25 mouse cellular contexts compared by ENCODE assay signal in genomic region chr4:42902730-42903129, GRCm38 (mm10). TPM values are rescaled to one million over a fixed set of nuclear protein-coding genes. Genes with fewer than 3 reads are reported as not detected.
DNase-seq lines count a peak whose midpoint lies in the region; ATAC-seq lines count a peak whose summit lies in the region.
"Had no signal": no experiment of that assay in that cellular context is flagged by ENCODE, and none has a peak within 500 bp of the region (broad histone marks: within the 10 kb centered on the region; RNA-seq: fewer than 3 reads in every experiment).

No protein-coding gene starts in this region.

- H3K9me3 ChIP-seq in midbrain, embryonic 11.5 days (ENCODE audit: control insufficient read depth, low read length): no peaks in the 10 kb centered on the region
- no peaks in the 10 kb centered on the region for H3K9me3 ChIP-seq in midbrain, embryonic 16.5 days (replicated peaks; ENCODE audit: control insufficient read depth, low read length, poor library complexity, severe bottlenecking)
- H3K9me3 ChIP-seq: embryonic facial prominence, embryonic 15.5 days; forebrain, embryonic 10.5 days; heart, embryonic 15.5 days; hindbrain, embryonic 10.5 days had no signal

- peak; percentile 18 for DNase-seq in cerebellum, adult 11-12 months
- no peak for DNase-seq in cerebellum, postnatal 36 days
- DNase-seq in heart, adult 11 months: peak; percentile 54
- DNase-seq in heart, postnatal 4 days: no peak
- peak; percentile 61 for DNase-seq in midbrain, embryonic 11.5 days (ENCODE audit: low spot score, missing footprints)
- DNase-seq in retina, postnatal 1 day: no peak
- DNase-seq: gastrocnemius, postnatal 25 days; kidney, adult 11 months had no signal

- H3K4me3 ChIP-seq in midbrain, embryonic 11.5 days (ENCODE audit: low read depth, low read length): no peak overlapping the region
- no peak overlapping the region for H3K4me3 ChIP-seq in midbrain, embryonic 16.5 days (ENCODE audit: low read depth, low read length)
- H3K4me3 ChIP-seq: embryonic facial prominence, embryonic 15.5 days; erythroblast, embryonic 14.5 days; forebrain, embryonic 10.5 days; gastrocnemius, adult 2 months; heart, embryonic 15.5 days; hindbrain, embryonic 10.5 days had no signal

- H3K36me3 ChIP-seq in midbrain, embryonic 11.5 days (ENCODE audit: control insufficient read depth, insufficient read depth, low read length): no peaks in the 10 kb centered on the region
- H3K36me3 ChIP-seq in midbrain, embryonic 16.5 days (ENCODE audit: control insufficient read depth, insufficient read depth, low read length): no peaks in the 10 kb centered on the region
- H3K36me3 ChIP-seq: embryonic facial prominence, embryonic 15.5 days; forebrain, embryonic 10.5 days; heart, embryonic 15.5 days; hindbrain, embryonic 10.5 days had no signal

- no peaks in the 10 kb centered on the region for H3K27me3 ChIP-seq in midbrain, embryonic 11.5 days (ENCODE audit: control insufficient read depth, insufficient read depth, low read length)
- no peaks in the 10 kb centered on the region for H3K27me3 ChIP-seq in midbrain, embryonic 16.5 days (ENCODE audit: control insufficient read depth, insufficient read depth, low read depth, low read length)
- H3K27me3 ChIP-seq: embryonic facial prominence, embryonic 15.5 days had no signal

- 91% methylated on average over 5 of the region's 5 CpGs for WGBS in midbrain, embryonic 11.5 days
- WGBS in midbrain, embryonic 16.5 days: 92% methylated on average over 5 of the region's 5 CpGs

- ATAC-seq in midbrain, embryonic 11.5 days (ENCODE audit: low FRiP score): no peak
- ATAC-seq in midbrain, embryonic 16.5 days: no peak
- ATAC-seq: forebrain, embryonic 14.5 days had no signal

- no peak overlapping the region for H3K9ac ChIP-seq in midbrain, embryonic 11.5 days (ENCODE audit: low read length)
- no peak overlapping the region for H3K9ac ChIP-seq in midbrain, embryonic 16.5 days (ENCODE audit: low read depth, low read length)
- H3K9ac ChIP-seq: embryonic facial prominence, embryonic 15.5 days; heart, embryonic 15.5 days; hindbrain, embryonic 14.5 days had no signal

- no peak overlapping the region for H3K4me2 ChIP-seq in midbrain, embryonic 11.5 days
- H3K4me2 ChIP-seq in midbrain, embryonic 16.5 days (ENCODE audit: low read length): no peak overlapping the region
- H3K4me2 ChIP-seq: embryonic facial prominence, embryonic 15.5 days; heart, embryonic 11.5 days; heart, embryonic 15.5 days; hindbrain, embryonic 14.5 days had no signal

- H3K27ac ChIP-seq in midbrain, embryonic 11.5 days (ENCODE audit: low read depth, low read length): no peak overlapping the region
- H3K27ac ChIP-seq in midbrain, embryonic 16.5 days (ENCODE audit: low read length): no peak overlapping the region
- H3K27ac ChIP-seq: embryonic facial prominence, embryonic 15.5 days; forebrain, embryonic 10.5 days; gastrocnemius, adult 2 months; heart, embryonic 15.5 days; hindbrain, embryonic 10.5 days; hindbrain, embryonic 14.5 days had no signal

- no peaks in the 10 kb centered on the region for H3K4me1 ChIP-seq in midbrain, embryonic 11.5 days (ENCODE audit: control insufficient read depth, insufficient read depth, low read length)
- no peaks in the 10 kb centered on the region for H3K4me1 ChIP-seq in midbrain, embryonic 16.5 days (ENCODE audit: control insufficient read depth, insufficient read depth, low read length)
- H3K4me1 ChIP-seq: embryonic facial prominence, embryonic 15.5 days; heart, embryonic 15.5 days had no signal

RNA-seq across cellular contexts. Expression of gene Phf24, which starts 13.7 kb away (rescaled TPM):
- 10 to 100 TPM; 15.2 to 23.1 TPM for total RNA-seq in heart, postnatal 4 days (2021)
- 2.2 and 2.9 TPM in 2 replicates for polyA plus RNA-seq in midbrain, embryonic 11.5 days (2014; fragmentation: Nextera tagmentation; extraction: Ambion mirVana)
- 44.1 and 45.8 TPM in 2 replicates for polyA plus RNA-seq in midbrain, embryonic 16.5 days (2015; fragmentation: Nextera tagmentation; extraction: Ambion mirVana)
- polyA plus RNA-seq: C2C12; erythroblast, embryonic 14.5 days had no signal

RNA-seq across cellular contexts. Expression of gene Fam205c, which starts 28.7 kb away (rescaled TPM):
- total RNA-seq in heart, postnatal 4 days (2021): 1 to 10 TPM; 1.3 TPM
- 0.40 and 0.87 TPM in 2 replicates for polyA plus RNA-seq in midbrain, embryonic 11.5 days (2014; fragmentation: Nextera tagmentation; extraction: Ambion mirVana)
- polyA plus RNA-seq in midbrain, embryonic 16.5 days (2015; fragmentation: Nextera tagmentation; extraction: Ambion mirVana): 2.0 and 2.3 TPM in 2 replicates
- total RNA-seq: adrenal gland, postnatal 10 days; adrenal gland, postnatal 4 days; granulocyte monocyte progenitor cell, adult 5-6 weeks; MEL had no signal
- polyA plus RNA-seq: C2C12; embryonic facial prominence, embryonic 11.5 days; erythroblast, embryonic 14.5 days had no signal

RNA-seq across cellular contexts. Expression of gene Gm12394, which starts 46.2 kb away (rescaled TPM):
- total RNA-seq in heart, postnatal 4 days (2021): not detected
- 0.57 and 0.66 TPM in 2 replicates for polyA plus RNA-seq in midbrain, embryonic 11.5 days (2014; fragmentation: Nextera tagmentation; extraction: Ambion mirVana)
- polyA plus RNA-seq in midbrain, embryonic 16.5 days (2015; fragmentation: Nextera tagmentation; extraction: Ambion mirVana): 0.67 and 0.76 TPM in 2 replicates
- total RNA-seq: adrenal gland, postnatal 10 days; gastrocnemius, adult 2 months; gastrocnemius, postnatal 25 days; granulocyte monocyte progenitor cell, adult 5-6 weeks; heart, postnatal 14 days; MEL had no signal
- polyA plus RNA-seq: C2C12; erythroblast, embryonic 14.5 days; heart, embryonic 11.5 days; hindbrain, embryonic 10.5 days had no signal

RNA-seq across cellular contexts. Expression of gene Dnajb5, which starts 46.9 kb away (rescaled TPM):
- 10 to 100 TPM; 82.4 to 91.9 TPM for total RNA-seq in heart, postnatal 4 days (2021)
- polyA plus RNA-seq in midbrain, embryonic 11.5 days (2014; fragmentation: Nextera tagmentation; extraction: Ambion mirVana): 17.6 and 22.3 TPM in 2 replicates
- polyA plus RNA-seq in midbrain, embryonic 16.5 days (2015; fragmentation: Nextera tagmentation; extraction: Ambion mirVana): 53.8 and 56.8 TPM in 2 replicates
- polyA plus RNA-seq: erythroblast, embryonic 14.5 days had no signal

RNA-seq across cellular contexts. Expression of gene Fam205a1, which starts 49.0 kb away (rescaled TPM):
- not detected for total RNA-seq in heart, postnatal 4 days (2021)
- 0.05 and 0.11 TPM in 2 replicates for polyA plus RNA-seq in midbrain, embryonic 11.5 days (2014; fragmentation: Nextera tagmentation; extraction: Ambion mirVana)
- polyA plus RNA-seq in midbrain, embryonic 16.5 days (2015; fragmentation: Nextera tagmentation; extraction: Ambion mirVana): 0.06 TPM in 1 of 2 replicates, not detected in the other
- total RNA-seq: adrenal gland, postnatal 10 days; adrenal gland, postnatal 4 days; gastrocnemius, adult 2 months; gastrocnemius, postnatal 25 days; granulocyte monocyte progenitor cell, adult 5-6 weeks; heart, postnatal 14 days; MEL had no signal
- polyA plus RNA-seq: C2C12; embryonic facial prominence, embryonic 11.5 days; embryonic facial prominence, embryonic 15.5 days; erythroblast, embryonic 14.5 days; forebrain, embryonic 14.5 days; heart, embryonic 11.5 days; heart, embryonic 15.5 days; hindbrain, embryonic 10.5 days had no signal

Comparison
In these comparisons a context has a peak if more than half of its experiments do, and no peak if none do; other contexts are left out.
1. DNase-seq: peak in cerebellum, adult 11-12 months (single experiment), heart, adult 11 months (single experiment) and midbrain, embryonic 11.5 days (single experiment); none in cerebellum, postnatal 36 days (0 of 2), heart, postnatal 4 days (single experiment) and retina, postnatal 1 day (single experiment).
2. RNA of gene Phf24, which starts 13.7 kb away (polyA plus RNA-seq): 44.1 to 45.8 TPM in midbrain, embryonic 16.5 days; 2.2 to 2.9 TPM in midbrain, embryonic 11.5 days; every median in the first group is over 10 times any median in the second.